Mouse (Mus musculus) liver, embryonic 12.5 days (tissue): ENCODE data around the gene D17H6S53E. TPM values are rescaled to one million over a fixed set of nuclear protein-coding genes. Genes with fewer than 3 reads are reported as not detected.
A peak's percentile ranks its signal among the peaks of the same experiment; 100 is the strongest.

Experiments
- ATAC-seq: fragments of 200-750 bp; cut with Nextera tagmentation; 2 replicates; pipeline ENCODE4 v1.8.0; 2017; ENCODE audit warnings: moderate number of reproducible peaks, mild to moderate bottlenecking, moderate library complexity
- H3K27ac ChIP-seq: fragments of 300-500 bp; sonication (generic); 2 replicates; pipeline ENCODE4 v1.5.1; 2016; ENCODE audit warnings: mild to moderate bottlenecking
- H3K27me3 ChIP-seq: fragments of 300-500 bp; sonication (generic); replicated peaks from 2 replicates; pipeline ENCODE4 v1.6.1; 2016; ENCODE audit warnings: mild to moderate bottlenecking, moderate library complexity
- H3K36me3 ChIP-seq: fragments of 300-500 bp; sonication (generic); 2 replicates; pipeline ENCODE4 v1.6.1; 2016; ENCODE audit warnings: mild to moderate bottlenecking, moderate library complexity
- H3K4me1 ChIP-seq: fragments of 300-500 bp; sonication (generic); 2 replicates; pipeline ENCODE4 v1.6.1; 2016
- H3K4me2 ChIP-seq: fragments of 300-500 bp; sonication (generic); 2 replicates; pipeline ENCODE4 v1.6.1; 2016; ENCODE audit warnings: mild to moderate bottlenecking, moderate library complexity
- H3K4me3 ChIP-seq: fragments of 300-500 bp; sonication (generic); 2 replicates; pipeline ENCODE4 v1.5.1; 2016; ENCODE audit warnings: mild to moderate bottlenecking, moderate library complexity
- H3K9ac ChIP-seq: fragments of 300-500 bp; sonication (generic); 2 replicates; pipeline ENCODE4 v1.6.1; 2016; ENCODE audit warnings: mild to moderate bottlenecking, moderate library complexity
- H3K9me3 ChIP-seq: fragments of 300-500 bp; sonication (generic); replicated peaks from 2 replicates; pipeline ENCODE4 v1.6.1; 2016; ENCODE audit warnings: mild to moderate bottlenecking, moderate library complexity
- whole genome bisulfite sequencing: fragments of 180-500 bp; shearing (Covaris S2); methylation state at CpG from one replicate; pipeline ENCODE4 v1.1.7; 2016; ENCODE audit not compliant: insufficient replicate concordance; 5-methylcytosine and 5-hydroxymethylcytosine counted together
- polyA plus RNA-seq: library from polyadenylated mRNA; unstranded; fragments of >200 nt; fragmentation: Nextera tagmentation; extraction: Ambion mirVana; gene quantifications from 2 replicates; pipeline ENCODE4 v1.2.1, GENCODE M21; 2016

The D17H6S53E gene
- polyA plus RNA-seq, 1 experiment from 2014 or later, result 4.3 TPM

DNA sequence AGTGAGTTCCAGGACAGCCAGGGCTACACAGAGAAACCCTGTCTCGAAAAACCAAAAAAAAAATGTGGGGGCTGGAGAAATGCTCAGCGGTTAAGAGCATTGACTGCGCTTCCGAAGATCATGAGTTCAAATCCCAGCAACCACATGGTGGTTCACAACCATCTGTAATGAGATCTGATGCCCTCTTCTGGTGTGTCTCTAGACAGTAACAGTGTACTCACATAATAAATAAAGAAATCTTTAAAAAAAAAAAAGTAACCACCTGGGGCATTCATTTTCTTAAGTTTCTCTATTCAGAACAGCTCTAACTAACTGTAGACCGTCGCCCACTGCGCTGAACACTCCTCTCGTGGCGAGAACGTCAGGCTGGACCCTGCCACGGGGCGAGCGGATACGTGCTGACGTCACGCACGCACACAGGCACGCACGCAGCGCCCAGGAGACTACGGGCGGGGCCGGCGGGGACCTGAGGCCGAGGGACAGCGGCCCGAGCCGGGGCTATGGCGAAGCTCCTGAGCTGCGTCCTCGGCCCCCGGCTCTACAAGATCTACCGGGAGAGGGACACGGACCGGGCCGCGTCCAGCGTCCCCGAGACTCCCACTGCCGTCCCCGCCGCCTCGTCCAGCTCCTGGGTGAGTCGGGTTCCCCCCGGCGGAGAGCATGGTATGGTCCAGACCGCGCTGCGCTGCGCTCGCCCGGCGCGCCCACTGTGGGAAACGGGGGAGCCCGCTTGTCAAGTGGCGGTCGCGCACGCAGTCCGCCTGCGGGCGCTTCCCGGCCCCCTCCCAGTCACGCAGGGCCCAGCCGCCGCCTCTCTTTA lies 37.1 kb upstream of the D17H6S53E start, which contains the start of gene Abhd16a:
Abhd16a (plus strand) TSS at position 439 of the 820 bp plus-strand sequence.
- Histone ChIP-seq H3K4me1 (peaks cover 48% of the 10 kb centered on the region), H3K36me3 (peaks cover 35% of the 10 kb centered on the region), H3K27ac (peak within 1 kb of the TSS; percentile 95), H3K4me2 (peak within 1 kb of the TSS; percentile 78), H3K27me3 (no peaks in the 10 kb centered on the region), H3K4me3 (peak within 1 kb of the TSS; percentile 72), H3K9me3 (no peaks in the 10 kb centered on the region), H3K9ac (peak within 1 kb of the TSS; percentile 86)
- 1% methylated on average over 61 of the region's 67 CpGs for WGBS
- peak; percentile 97 for ATAC-seq

DNA sequence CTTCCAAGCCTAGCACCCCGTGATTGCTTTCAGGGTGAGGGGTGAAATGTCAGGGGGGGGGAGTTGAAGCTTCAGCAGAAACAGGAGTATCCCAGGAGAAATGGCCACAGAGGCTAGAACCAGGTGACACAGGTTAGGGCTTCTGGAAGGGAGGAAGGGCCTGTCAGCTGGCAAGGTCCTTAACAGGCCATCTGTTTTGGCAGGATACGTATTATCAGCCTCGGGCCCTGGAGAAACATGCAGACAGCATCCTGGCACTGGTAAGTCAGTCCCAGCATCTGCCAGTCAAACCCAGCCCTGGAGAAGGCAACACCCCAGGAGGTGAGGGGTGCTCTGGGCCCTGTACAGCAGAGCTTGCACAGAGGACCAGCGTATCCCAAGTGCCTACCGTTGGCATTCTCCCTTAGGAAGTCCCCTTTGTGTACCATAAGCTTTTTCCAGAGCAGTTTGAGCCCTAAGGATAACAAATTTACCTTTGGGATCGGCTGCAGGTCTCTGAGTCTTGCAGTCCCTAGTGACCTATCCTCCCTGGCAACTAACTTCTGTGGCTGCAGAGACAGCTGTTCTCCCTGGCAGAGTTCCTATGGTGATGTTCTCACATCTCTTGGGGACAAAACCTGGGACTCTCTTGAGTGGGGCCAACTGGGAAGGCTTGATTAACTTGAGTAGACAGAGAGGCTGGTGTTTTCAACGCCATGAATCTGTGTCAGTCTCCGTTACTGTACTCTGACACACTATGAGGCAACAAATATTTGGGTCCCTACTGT lies 35.8 kb upstream of the D17H6S53E start:
- WGBS, result 57% methylated on average over 8 of the region's 8 CpGs
- no peaks in the 10 kb centered on the region for H3K9me3 ChIP-seq
- H3K27me3 ChIP-seq, result no peaks in the 10 kb centered on the region
- peak overlapping the region; percentile 78 for H3K4me2 ChIP-seq
- peak overlapping the region; percentile 72 for H3K4me3 ChIP-seq
- peak; percentile 62 for ATAC-seq
- peak overlapping the region; percentile 86 for H3K9ac ChIP-seq
- peaks cover 49% of the 10 kb centered on the region for H3K36me3 ChIP-seq
- peak overlapping the region; percentile 95 for H3K27ac ChIP-seq
- peaks cover 41% of the 10 kb centered on the region for H3K4me1 ChIP-seq

DNA sequence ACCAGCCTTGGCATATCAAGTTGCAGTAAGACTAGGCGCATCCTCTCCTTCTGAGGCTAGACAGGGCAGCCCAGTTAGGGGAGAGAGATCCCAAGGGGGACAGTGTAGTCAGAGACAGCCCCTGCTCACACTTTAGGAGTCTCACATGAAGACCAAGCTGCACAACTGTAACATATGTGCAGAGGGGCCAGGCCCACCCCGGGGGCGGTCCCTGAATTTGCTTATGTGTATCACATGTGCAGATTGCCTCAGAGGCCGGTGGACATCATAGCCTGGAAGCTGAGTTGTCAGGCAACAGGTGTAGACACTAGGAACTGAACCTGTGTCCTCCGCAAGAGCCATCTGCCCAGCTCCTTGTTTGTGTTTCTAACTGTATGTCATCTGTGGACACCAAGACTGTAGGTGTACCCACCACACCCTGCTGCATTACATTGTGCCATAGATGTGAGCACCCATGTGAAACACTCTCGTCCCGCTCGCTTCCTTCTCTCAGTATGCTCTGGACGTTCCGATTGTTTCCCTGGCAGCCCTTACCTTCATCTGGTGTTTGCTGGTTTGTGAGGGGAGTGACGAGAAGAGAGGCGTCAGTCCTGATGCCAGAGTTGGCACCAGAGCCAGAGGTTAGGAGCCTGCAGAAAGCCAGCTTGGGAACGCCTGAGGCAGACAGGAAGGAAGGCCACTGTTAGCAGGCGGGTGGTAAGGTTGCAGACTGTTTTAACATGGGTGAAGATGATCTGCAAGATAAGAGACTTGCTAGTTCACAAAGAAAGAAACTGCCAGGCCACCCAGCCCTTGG lies 33.6 kb upstream of the D17H6S53E start:
- Histone ChIP-seq H3K4me1 (peaks cover 36% of the 10 kb centered on the region), H3K27me3 (no peaks in the 10 kb centered on the region), H3K9ac (peak overlapping the region; percentile 6; the same call in 1 of the 2 replicates), H3K36me3 (peaks cover 71% of the 10 kb centered on the region), H3K4me3 (no peak overlapping the region), H3K27ac (0 out of 2 replicates have a peak overlapping the region, but pooled peaks have one; percentile 53), H3K9me3 (no peaks in the 10 kb centered on the region), H3K4me2 (no peak overlapping the region)
- ATAC-seq, result no peak
- WGBS, result 85% methylated on average over 14 of the region's 14 CpGs

DNA sequence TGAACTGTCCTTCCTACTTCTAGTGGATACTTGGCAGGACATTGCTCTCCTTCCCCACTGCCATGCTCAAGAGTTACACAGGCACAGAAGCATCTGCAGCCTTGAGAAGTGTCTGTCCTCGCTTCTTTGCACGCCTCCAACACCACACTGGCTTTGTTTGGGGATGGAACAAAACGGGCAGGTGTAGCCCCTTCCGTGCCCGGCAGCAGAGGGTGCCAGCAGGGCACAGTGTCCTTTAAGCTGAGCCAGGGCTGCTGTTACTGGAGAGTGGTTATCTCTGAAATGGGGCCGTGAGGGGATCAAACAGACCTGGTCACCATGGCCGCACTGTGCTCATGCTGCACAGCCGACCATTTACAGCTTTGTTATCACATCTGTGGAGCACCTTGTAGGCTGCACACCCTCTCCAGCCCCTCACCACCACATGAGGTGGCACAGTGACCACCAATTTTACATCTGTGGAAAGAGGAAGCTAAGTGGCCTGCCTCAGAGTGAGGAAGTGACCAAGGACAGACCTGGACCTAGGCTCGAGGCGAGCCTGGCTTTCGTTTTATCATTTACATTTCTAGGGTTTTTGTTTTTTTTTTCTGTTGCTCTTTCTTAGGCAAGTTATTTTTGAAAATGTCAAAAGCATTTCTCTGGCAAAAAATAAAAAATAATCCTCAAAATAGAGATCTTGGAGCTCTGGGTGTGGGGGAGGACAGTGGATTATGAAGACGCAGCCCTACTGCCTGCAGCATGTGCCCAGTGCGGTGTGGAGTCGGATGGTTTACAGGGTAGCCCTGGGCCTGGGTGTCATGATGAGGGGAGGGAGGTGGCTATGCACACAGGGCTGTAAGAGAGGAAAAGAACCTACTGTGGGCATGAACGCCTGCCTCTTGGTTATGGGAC lies 31.5 kb upstream of the D17H6S53E start:
- WGBS, result 75% methylated on average over 15 of the region's 15 CpGs
- no peaks in the 10 kb centered on the region for H3K27me3 ChIP-seq
- ATAC-seq, result no peak
- no peaks in the 10 kb centered on the region for H3K9me3 ChIP-seq
- no peak overlapping the region for H3K4me2 ChIP-seq
- H3K27ac ChIP-seq, result 0 out of 2 replicates have a peak overlapping the region, but pooled peaks have one; percentile 42
- peaks cover 92% of the 10 kb centered on the region for H3K36me3 ChIP-seq
- H3K4me1 ChIP-seq, result peaks cover 38% of the 10 kb centered on the region
- H3K9ac ChIP-seq, result no peak overlapping the region
- H3K4me3 ChIP-seq, result no peak overlapping the region

DNA sequence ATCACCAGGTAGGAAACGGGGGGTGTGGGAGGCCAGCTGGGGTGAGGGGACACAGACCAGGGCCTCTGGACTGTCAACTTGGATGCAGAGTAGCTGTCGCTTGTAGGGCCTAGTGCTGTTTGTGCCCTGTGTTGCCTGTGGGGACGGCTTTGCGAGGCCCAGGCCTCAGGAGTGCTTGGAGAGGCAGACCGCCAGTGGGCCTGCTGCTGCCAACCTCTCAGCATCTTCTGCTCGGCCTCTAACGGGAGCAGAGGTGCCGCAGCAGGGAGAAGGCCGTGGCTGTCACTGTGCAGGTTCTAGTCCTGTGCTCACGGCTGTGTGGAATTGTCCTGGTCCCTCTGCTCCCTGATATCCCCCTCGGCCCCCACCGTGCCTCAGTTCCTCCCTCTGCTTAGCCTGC lies 29.6 kb upstream of the D17H6S53E start:
- no peak overlapping the region for H3K9ac ChIP-seq
- no peak overlapping the region for H3K4me2 ChIP-seq
- H3K4me1 ChIP-seq, result peaks cover 31% of the 10 kb centered on the region
- no peak overlapping the region for H3K27ac ChIP-seq
- peaks cover 100% of the 10 kb centered on the region for H3K36me3 ChIP-seq
- no peak for ATAC-seq
- 89% methylated on average over 12 of the region's 12 CpGs for WGBS
- no peaks in the 10 kb centered on the region for H3K27me3 ChIP-seq
- no peak overlapping the region for H3K4me3 ChIP-seq
- H3K9me3 ChIP-seq, result no peaks in the 10 kb centered on the region

DNA sequence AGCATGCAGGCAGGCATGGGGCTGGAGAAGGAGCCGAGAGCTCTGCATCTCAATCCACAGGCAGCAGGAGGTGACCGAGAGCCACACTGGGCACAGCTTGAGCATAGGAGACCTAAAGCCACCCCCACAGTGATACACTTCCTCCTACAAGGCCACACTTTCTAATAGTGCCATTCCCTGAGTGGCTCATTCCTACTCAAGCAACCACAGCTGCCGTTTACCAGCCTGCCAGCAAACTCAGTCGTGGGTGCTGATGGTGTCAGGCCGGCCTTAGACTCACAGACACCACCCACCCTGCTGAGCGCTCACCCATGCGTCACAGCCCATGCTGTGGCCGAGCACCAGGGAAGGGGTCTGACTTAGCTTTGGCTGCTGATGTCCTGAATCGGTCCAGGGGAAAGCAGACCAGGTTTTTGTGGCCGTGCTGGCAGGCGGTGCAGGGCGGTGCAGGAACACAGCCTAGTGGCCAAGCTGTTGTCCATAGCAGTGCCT lies 29.0 kb upstream of the D17H6S53E start:
- no peak for ATAC-seq
- H3K36me3 ChIP-seq, result peaks cover 100% of the 10 kb centered on the region

DNA sequence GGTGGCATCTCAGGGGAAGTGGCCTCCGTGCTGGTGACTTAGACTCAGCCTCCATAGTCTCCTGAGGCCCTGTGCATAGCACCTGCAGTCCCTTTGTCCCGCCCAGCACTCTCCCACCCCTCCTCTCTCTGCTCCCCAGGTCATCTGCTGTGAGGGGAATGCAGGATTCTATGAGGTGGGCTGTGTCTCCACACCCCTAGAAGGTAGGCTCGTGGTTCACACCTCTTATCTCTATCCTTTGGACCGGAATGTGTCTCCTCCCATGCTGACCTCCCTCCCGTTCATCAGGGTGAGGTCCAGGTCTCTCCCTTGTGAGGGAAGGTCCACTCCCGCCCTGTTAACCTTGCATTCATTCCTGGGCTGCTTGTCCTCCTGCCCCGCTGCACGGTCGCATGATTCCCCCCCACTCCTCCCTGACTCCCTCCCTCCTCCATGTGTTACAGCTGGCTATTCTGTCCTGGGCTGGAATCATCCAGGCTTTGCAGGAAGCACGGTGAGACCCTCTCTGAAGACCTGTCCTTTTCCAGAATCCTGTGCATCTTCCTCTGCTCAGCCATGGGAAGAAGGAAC lies 25.9 kb upstream of the D17H6S53E start:
- no peak for ATAC-seq
- 0 out of 2 replicates have a peak overlapping the region, but pooled peaks have one; percentile 14 for H3K9ac ChIP-seq
- no peaks in the 10 kb centered on the region for H3K9me3 ChIP-seq
- H3K4me2 ChIP-seq, result no peak overlapping the region
- no peak overlapping the region for H3K4me3 ChIP-seq
- 66% methylated on average over 10 of the region's 10 CpGs for WGBS
- peaks cover 50% of the 10 kb centered on the region for H3K4me1 ChIP-seq
- H3K36me3 ChIP-seq, result peaks cover 88% of the 10 kb centered on the region
- H3K27ac ChIP-seq, result no peak overlapping the region
- no peaks in the 10 kb centered on the region for H3K27me3 ChIP-seq

More for the DNA sequence above, 29.0 kb upstream of the D17H6S53E start:
- Histone ChIP-seq H3K9me3 (no peaks in the 10 kb centered on the region), H3K4me2 (no peak overlapping the region), H3K27ac (no peak overlapping the region), H3K4me3 (no peak overlapping the region), H3K9ac (no peak overlapping the region), H3K27me3 (no peaks in the 10 kb centered on the region), H3K4me1 (peaks cover 28% of the 10 kb centered on the region)
- 86% methylated on average over 12 of the region's 12 CpGs for WGBS

DNA sequence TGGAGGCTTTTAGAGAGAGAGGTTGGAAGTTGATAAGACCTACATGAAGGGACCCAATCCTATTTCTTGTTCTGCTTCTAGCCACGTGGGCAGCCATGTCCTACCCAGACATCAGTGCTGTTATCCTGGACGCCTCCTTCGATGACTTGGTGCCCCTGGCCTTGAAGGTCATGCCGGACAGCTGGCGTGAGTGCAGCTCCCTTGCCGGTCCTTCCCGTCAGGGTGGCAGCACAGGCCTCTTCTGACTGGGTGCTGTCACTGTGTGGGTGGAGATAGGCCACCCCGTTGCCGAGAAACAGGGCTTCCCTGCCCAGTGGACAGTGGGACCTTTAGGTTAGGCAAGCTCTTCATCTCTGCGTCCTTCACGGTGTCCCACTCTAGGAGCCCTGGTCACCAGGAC lies 25.0 kb upstream of the D17H6S53E start:
- no peak for ATAC-seq
- H3K4me3 ChIP-seq, result no peak overlapping the region
- peaks cover 79% of the 10 kb centered on the region for H3K36me3 ChIP-seq
- H3K4me1 ChIP-seq, result peaks cover 58% of the 10 kb centered on the region
- no peak overlapping the region for H3K27ac ChIP-seq
- no peaks in the 10 kb centered on the region for H3K27me3 ChIP-seq
- 92% methylated on average over 11 of the region's 11 CpGs for WGBS
- no peak overlapping the region for H3K4me2 ChIP-seq
- no peak overlapping the region for H3K9ac ChIP-seq
- no peaks in the 10 kb centered on the region for H3K9me3 ChIP-seq

DNA sequence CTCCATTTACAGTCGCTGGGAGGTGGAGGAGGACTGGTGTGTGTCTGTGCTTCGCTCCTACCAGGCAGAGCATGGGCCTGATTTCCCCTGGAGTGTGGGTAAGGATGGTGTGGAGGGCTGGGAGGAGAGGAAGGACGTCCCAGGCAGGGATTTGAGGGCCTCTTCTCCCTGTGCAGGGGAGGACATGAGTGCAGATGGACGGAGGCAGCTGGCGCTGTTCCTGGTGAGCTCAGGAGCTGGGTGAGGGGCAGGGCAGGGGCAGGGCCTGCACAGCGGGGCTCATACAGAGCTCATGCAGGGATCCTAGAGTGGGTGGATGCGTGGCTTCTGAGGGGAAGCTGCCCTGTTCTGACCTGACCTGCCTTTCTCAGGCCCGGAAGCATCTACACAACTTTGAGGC lies 23.9 kb upstream of the D17H6S53E start:
- no peaks in the 10 kb centered on the region for H3K9me3 ChIP-seq
- ATAC-seq, result no peak
- H3K36me3 ChIP-seq, result peaks cover 68% of the 10 kb centered on the region
- no peak overlapping the region for H3K9ac ChIP-seq
- no peak overlapping the region for H3K4me3 ChIP-seq
- peak overlapping the region; percentile 43 for H3K27ac ChIP-seq
- peaks cover 61% of the 10 kb centered on the region for H3K4me1 ChIP-seq
- no peak overlapping the region for H3K4me2 ChIP-seq
- WGBS, result 79% methylated on average over 8 of the region's 8 CpGs
- H3K27me3 ChIP-seq, result no peaks in the 10 kb centered on the region

DNA sequence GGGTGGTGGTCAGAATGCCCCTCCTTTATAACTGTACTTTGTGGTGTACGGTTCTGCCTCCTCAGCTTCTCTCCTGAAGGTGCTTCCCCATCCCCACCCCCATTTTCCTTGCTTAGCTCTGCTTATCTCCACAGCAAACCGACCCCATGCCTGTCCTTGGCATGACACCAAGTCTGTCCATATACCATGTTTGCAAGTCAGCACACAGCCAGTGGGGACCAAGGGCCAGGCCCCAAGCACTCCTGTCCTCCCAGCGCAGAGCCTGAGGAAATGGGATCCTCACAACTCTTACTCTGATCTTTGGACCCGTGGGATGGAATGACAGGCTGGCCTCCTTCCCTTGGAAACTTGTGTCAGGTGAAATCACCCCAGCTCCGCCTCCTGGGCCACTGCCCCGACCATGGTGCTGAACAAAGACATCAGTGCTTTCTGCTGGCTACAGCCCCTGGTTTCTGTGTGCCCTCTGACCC lies 22.9 kb upstream of the D17H6S53E start:
- WGBS, result 54% methylated on average over 6 of the region's 6 CpGs
- no peak for ATAC-seq
- peaks cover 61% of the 10 kb centered on the region for H3K4me1 ChIP-seq
- H3K27ac ChIP-seq, result peak overlapping the region; percentile 82
- peak overlapping the region; percentile 57 for H3K9ac ChIP-seq
- H3K9me3 ChIP-seq, result no peaks in the 10 kb centered on the region
- peaks cover 58% of the 10 kb centered on the region for H3K36me3 ChIP-seq
- H3K27me3 ChIP-seq, result no peaks in the 10 kb centered on the region
- peak overlapping the region; percentile 50; the same call in 1 of the 2 replicates for H3K4me2 ChIP-seq
- no peak overlapping the region for H3K4me3 ChIP-seq
